Mouse (Mus musculus): ENCODE measurements around the gene Osgin1.
A peak's percentile ranks its signal among the peaks of the same experiment; 100 is the strongest.

Gene Osgin1

DNA sequence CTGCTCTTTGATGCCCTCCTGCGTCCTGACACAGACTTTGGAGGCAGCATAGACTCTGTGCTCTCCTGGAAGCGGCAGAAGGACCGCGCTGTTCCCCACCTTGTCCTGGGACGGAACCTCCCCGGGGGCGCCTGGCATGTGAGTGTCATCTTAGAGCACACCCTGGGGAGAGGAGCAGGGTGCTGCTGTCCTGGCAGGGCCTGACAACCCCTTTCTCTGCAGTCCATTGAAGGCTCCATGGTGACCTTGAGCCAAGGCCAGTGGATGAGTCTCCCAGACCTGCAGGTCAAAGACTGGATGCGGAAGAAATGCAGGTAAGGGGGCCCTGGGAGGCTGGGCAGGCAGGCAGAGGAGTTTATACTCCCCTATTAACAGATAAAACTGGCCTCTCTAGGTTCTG, 9.0 kb downstream of the Osgin1 start:
- no peak for DNase-seq (ENCODE audit: extremely low spot score)

- DNase-seq (ENCODE audit: extremely low spot score), result peak; percentile 95
Observed at GRCm38 (mm10) chr8:119446211-119446989, 12.5 kb downstream of the Osgin1 start, which contains the start of gene Necab2. TSS of gene Necab2 (plus strand) at chr8:119446719.

DNA sequence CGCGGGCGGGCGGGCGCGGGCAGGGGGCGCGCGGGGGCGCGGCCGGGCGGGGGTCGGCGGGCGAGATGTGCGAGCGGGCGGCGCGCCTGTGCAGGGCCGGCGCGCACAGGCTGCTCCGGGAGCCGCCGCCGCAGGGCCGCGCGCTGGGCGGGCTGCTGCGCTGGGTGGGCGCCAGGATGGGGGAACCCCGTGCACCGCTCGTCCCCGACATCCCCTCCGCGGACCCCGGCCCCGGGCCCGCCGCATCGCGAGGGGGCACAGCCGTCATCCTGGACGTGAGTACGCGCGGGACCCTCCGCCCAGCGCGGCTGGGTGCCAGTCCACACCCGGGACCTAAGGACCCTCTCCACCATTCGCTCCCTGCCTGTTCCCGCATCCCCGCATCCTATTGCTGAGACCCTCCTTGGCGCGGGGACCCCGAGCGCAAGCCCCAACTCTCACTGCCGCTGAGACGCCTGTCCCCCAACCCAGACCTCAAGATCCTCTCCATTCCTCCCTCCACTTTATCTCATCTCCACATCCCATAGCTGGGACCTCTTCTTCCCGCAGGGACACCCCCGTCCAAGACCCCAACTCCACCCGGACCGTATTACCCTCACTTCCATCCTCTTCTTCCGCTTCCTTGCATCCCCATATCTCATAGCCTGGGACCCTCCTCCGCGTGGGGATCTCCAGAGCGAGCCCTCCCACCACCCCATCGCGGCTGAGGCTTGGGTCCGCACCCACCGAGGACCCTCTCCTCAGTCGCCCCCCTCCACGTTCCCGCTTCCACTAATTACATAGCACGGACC, 13.3 kb downstream of the Osgin1 start:
- peak; percentile 38 for DNase-seq (ENCODE audit: extremely low spot score)

DNA sequence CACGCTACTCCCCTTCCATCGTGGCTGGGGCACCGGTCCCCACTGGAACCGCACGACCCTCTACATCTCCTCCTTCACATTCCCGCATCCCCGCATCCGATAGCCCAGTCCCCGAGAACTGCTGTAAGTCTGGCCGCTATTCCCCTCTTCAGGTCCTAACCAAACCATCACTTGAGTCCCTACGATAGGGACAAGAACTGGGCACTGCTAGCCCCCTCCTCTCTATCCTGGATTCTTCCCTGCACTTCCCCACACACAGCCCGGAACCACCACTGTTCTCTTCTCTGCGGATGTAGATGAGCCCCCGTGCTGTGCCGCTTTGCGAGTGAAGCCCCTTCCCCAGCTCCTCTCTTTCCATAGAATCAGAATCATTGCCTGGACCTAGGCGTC, 13.9 kb downstream of the Osgin1 start:
- no peak for DNase-seq (ENCODE audit: extremely low spot score)

GRCm38 (mm10) chr8:119449627-119450026, 15.7 kb downstream of the Osgin1 start:
- DNase-seq (ENCODE audit: extremely low spot score), result no peak

DNA sequence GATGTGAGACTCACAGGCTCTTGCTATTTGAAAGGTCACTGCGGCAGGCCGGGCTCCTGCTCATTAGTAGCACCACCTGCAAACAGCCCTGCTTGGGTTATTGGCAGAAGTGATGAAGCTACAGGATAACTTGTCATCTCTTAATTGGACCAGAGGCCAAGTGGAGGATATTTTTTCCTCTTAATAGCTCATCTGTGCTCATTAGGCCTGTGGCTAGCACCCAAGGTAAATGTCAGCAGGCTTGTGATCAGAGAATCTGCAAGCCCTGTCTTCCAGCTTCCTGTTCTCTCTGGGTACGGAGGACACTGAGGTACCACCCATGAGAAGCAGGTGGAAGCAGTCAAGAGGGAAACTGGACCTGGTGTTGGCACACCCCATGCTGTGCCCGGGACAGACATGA, 17.2 kb downstream of the Osgin1 start:
- no peak for DNase-seq (ENCODE audit: extremely low spot score)

DNA sequence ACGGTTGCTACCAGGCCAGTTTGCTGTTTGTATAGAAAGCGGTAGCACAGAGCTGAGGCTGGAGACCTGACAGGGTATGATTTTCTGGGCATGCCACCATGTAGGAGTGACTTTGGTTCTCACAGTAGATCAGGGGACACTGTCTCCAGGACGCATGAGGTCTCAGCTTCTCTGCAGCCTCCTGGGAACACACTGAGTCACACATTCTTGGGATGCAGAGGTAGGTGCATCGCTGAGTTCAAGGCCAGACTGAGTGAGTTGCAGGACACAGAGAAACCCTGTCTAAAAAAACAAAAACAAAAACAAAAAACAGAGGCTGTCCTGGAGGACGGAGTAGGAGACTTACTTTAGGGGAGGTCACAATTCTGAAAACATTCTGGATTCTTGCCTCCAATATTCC, 19.0 kb downstream of the Osgin1 start:
- DNase-seq (ENCODE audit: extremely low spot score), result no peak

DNA sequence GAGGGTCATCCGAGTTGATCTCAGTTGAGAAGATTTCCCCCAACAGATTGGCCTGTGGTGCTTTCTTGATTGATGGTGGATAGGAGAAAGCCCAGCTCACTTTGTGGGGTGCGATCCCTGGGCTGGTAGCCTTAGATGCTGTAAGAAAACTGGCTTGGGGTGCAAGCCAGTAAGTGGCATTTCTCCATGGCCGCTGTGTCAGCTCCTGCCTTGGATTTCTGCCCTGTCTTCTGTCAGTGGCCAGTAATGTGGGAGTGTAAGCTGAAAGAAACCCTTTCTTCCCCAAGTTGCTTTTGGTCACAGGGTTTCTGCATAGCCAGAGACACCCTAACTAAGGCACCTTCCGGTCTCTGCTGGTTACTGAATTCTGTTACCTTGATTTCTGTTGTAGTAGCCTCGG, 22.1 kb downstream of the Osgin1 start:
- DNase-seq (ENCODE audit: extremely low spot score), result no peak

DNA sequence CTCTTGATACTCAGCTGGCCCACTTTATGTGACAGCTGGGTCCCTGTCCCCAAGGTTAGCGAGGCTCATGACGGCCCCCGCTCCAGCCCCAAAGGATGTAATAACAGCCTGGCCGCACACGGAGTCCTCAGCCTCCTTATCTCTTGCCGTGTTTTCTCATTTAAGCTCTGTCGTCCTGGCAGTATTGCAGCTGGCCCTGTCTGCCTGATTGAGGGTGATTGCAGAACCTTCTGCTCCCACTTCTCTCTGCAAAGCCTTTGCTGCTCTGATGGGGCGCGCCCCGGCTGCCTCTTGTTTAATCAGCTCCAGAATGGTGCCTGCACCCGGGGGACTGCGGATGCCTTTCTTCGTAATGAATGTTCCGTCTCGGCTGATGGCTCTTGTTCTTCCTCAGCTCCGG, 25.8 kb downstream of the Osgin1 start:
- DNase-seq (ENCODE audit: extremely low spot score), result no peak

DNA sequence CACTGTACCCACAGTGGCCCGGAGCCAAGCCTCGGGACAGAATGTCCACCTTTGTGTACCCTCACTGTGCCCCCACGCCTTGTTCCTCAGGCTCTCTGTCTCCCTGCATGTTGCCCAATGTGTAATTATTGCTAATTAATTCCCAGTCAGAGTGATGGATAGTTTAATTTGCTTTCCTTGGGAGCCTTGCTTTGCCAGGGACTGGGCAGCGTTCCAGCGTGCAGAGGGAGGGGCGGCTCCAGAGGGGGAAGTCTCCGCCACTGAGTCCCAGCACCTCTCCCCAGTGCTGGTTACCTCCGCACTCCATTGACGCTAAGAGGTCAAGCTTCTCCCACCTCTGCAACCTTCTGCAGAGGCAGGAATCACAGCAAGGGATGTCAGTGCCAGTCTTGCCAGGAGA, 27.4 kb downstream of the Osgin1 start:
- no peak for DNase-seq (ENCODE audit: extremely low spot score)

DNA sequence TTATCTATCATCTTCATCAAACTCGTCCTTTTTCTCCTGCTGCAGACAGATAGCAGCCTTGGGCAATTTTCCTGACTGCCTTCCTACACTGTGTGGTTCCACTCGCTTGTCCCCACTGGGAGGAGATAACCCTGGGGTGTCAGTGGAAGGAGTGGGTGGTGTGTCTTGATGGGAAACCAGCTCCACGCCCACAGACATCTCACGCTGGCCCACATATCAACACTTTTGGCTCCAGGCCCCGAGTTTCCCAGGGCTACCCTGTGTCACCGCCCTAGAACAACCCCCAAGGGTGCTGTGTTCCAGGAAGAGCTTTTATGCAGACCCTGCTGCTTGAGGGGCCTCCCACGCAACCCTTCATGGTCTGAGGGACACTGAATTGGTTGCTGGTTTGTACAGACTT, 29.8 kb downstream of the Osgin1 start:
- DNase-seq (ENCODE audit: extremely low spot score), result no peak

DNA sequence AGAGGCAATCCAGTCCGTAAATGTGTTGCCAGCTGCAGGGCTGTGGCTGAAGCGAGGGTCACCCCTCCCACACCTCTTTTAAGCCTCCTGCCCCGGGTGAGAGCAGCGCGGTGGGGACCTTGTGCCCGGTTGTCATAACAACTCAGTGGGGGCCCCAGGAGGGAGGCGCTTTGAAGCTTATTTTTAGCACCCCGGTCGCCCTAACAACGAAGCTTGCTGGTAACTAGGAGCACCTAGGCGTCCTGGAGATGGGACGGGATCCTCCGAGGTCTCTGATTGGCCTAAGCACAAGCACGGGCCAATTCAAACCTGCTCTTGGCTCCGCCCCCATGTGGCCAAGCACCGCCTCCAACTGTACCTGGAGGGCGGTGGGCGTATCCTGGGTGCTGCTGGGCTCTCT, 32.2 kb downstream of the Osgin1 start:
- DNase-seq (ENCODE audit: extremely low spot score), result peak; percentile 54

- no peak for DNase-seq (ENCODE audit: extremely low spot score)
Observed at GRCm38 (mm10) chr8:119466794-119467193, 32.9 kb downstream of the Osgin1 start.

DNA sequence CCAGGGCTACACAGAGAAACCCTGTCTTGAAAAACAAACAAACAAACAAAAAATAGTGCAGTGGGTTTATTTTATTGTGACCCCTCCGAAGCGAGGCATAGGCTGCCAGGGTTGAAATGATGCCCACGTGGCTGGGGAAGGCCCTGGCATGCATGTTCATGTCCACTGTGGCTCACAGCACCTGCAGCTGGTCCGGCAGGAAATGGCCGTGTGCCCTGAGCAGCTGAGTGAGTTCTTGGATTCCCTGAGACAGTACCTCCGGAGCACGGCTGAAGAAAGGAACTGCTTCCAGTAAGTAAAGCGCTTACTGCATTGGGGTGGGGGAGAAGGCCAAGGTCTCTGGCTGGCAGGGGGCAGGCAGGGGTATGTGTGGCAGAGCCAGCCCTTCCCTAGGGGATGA, 34.2 kb downstream of the Osgin1 start:
- DNase-seq (ENCODE audit: extremely low spot score), result no peak

GRCm38 (mm10) chr8:119478684-119479083, 44.8 kb downstream of the Osgin1 start:
- no peak for DNase-seq (ENCODE audit: extremely low spot score)

GRCm38 (mm10) chr8:119484145-119484896, 50.4 kb downstream of the Osgin1 start:
- no peak for DNase-seq (ENCODE audit: extremely low spot score)

DNA sequence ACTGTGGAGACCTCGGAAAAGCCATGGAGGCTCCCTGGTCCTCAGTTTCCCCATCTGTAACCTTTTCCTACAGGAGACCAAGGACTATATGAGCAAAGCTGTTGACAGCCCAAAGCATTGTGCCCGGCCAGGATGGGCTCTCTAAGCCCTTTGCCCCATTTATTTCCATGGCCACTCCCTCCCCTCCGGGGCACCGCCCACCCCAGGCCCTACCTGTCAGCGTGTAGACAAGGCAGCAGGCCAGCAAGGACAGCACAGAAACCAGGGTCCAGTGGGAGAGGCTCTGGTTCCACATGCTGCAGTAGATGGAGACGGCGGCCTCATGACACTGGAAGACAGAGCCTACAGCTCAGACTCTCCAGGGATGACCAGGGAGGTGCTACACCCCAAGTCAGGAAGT, 53.2 kb downstream of the Osgin1 start:
- no peak for DNase-seq (ENCODE audit: extremely low spot score)

Data from embryo, embryonic 9.5 days (tissue).